Comparison of ENCODE assay signal across 8 mouse cellular contexts in genomic region chr6:28420865-28421264, GRCm38 (mm10). TPM values are rescaled to one million over a fixed set of nuclear protein-coding genes. Genes with fewer than 3 reads are reported as not detected.
DNase-seq lines count a peak whose midpoint lies in the region; ATAC-seq and TF ChIP-seq lines count a peak whose summit lies in the region.

No protein-coding gene starts in this region.

- 18% methylated on average over 13 of the region's 13 CpGs for WGBS in heart, embryonic 14.5 days
- 23% methylated on average over 13 of the region's 13 CpGs for WGBS in hindbrain, embryonic 11.5 days
- WGBS in midbrain, embryonic 10.5 days: 25% methylated on average over 13 of the region's 13 CpGs

- no peak for TF ChIP-seq CTCF in G1E (IDR thresholded peaks at IDR 0.05; ENCODE audit: low read depth, low read length)

- no peak overlapping the region for H3K27ac ChIP-seq in heart, embryonic 14.5 days (replicated peaks in 1 of 2; ENCODE audit: control insufficient read depth in 1 of 2, insufficient read depth in 1 of 2, low read depth in 2 of 2, low read length in 2 of 2)
- no peak overlapping the region for H3K27ac ChIP-seq in hindbrain, embryonic 11.5 days (ENCODE audit: low read depth, low read length)
- peak overlapping the region; percentile 81 for H3K27ac ChIP-seq in midbrain, embryonic 10.5 days (replicated peaks)

- no peaks in the 10 kb centered on the region for H3K27me3 ChIP-seq in heart, embryonic 14.5 days (ENCODE audit: control insufficient read depth, insufficient read depth, low read length)
- H3K27me3 ChIP-seq in G1E (ENCODE audit: insufficient read depth, low read length): no peaks in the 10 kb centered on the region
- H3K27me3 ChIP-seq in hindbrain, embryonic 11.5 days (ENCODE audit: control insufficient read depth, insufficient read depth, low read length): no peaks in the 10 kb centered on the region
- H3K27me3 ChIP-seq in midbrain, embryonic 10.5 days (ENCODE audit: low read depth, poor library complexity, severe bottlenecking): no peaks in the 10 kb centered on the region

- H3K4me1 ChIP-seq in heart, embryonic 14.5 days (ENCODE audit: control insufficient read depth in 2 of 2, insufficient read depth in 2 of 2, low read length in 2 of 2): peaks cover 21 to 48% of the 10 kb centered on the region in 2 experiments
- H3K4me1 ChIP-seq in G1E (ENCODE audit: insufficient read depth, low read depth, low read length): peaks cover 48% of the 10 kb centered on the region
- H3K4me1 ChIP-seq in hindbrain, embryonic 11.5 days (replicated peaks; ENCODE audit: control insufficient read depth, insufficient read depth, low read length): peaks cover 5% of the 10 kb centered on the region; the same call in 1 of the 2 replicates
- peaks cover 47% of the 10 kb centered on the region for H3K4me1 ChIP-seq in midbrain, embryonic 10.5 days

- H3K4me3 ChIP-seq in heart, embryonic 14.5 days (ENCODE audit: control insufficient read depth in 1 of 2, insufficient read depth in 1 of 2, low read depth in 1 of 2, low read length in 2 of 2): peak overlapping the region; percentile 71
- H3K4me3 ChIP-seq in G1E (ENCODE audit: low read depth, low read length): peak overlapping the region; percentile 95
- peak overlapping the region; percentile 83 for H3K4me3 ChIP-seq in hindbrain, embryonic 11.5 days (ENCODE audit: low read depth, low read length)
- peak overlapping the region; percentile 92 for H3K4me3 ChIP-seq in midbrain, embryonic 10.5 days

- ATAC-seq in heart, embryonic 14.5 days (ENCODE audit: insufficient number of reproducible peaks, insufficient read depth, low FRiP score, low read depth): no peak
- ATAC-seq in G1E (ENCODE audit: extremely low read depth, insufficient number of reproducible peaks, low FRiP score, poor library complexity, severe bottlenecking): no peak
- no peak for ATAC-seq in hindbrain, embryonic 11.5 days (ENCODE audit: low FRiP score)

- DNase-seq in heart, postnatal 14 days: no peak
- DNase-seq in G1E (ENCODE audit: low spot score): no peak
- DNase-seq in hindbrain, embryonic 11.5 days (ENCODE audit: low spot score): no peak
- DNase-seq in midbrain, embryonic 10.5 days (ENCODE audit: low spot score): no peak
- DNase-seq in adrenal gland, adult 2 months: no peak
- no peak for DNase-seq in layer of hippocampus, adult 9-10 months (ENCODE audit: low spot score)
- no peak for DNase-seq in yolk sac, embryonic 10.5 days (ENCODE audit: low spot score)

- peaks cover 44% of the 10 kb centered on the region for H3K36me3 ChIP-seq in heart, embryonic 14.5 days (ENCODE audit: control insufficient read depth, insufficient read depth, low read length)
- peaks cover 63% of the 10 kb centered on the region for H3K36me3 ChIP-seq in G1E (replicated peaks)
- H3K36me3 ChIP-seq in hindbrain, embryonic 11.5 days (ENCODE audit: control insufficient read depth, insufficient read depth, low read length): peaks cover 4% of the 10 kb centered on the region; the same call in 1 of the 2 replicates
- H3K36me3 ChIP-seq in midbrain, embryonic 10.5 days: peaks cover 48% of the 10 kb centered on the region

- H3K9ac ChIP-seq in heart, embryonic 14.5 days (ENCODE audit: low read length): peak overlapping the region; percentile 80
- peak overlapping the region; percentile 79 for H3K9ac ChIP-seq in hindbrain, embryonic 11.5 days (ENCODE audit: low read depth, low read length)

- intact Hi-C loops in heart, postnatal 14 days (cut with DNase I): loop anchor here (5.0 kb wide), 1 partner anchor 159 kb away; no protein-coding TSS in a partner anchor

- H3K9me3 ChIP-seq in heart, embryonic 14.5 days (ENCODE audit: control insufficient read depth, low read length): no peaks in the 10 kb centered on the region
- no peaks in the 10 kb centered on the region for H3K9me3 ChIP-seq in G1E (replicated peaks)
- H3K9me3 ChIP-seq in hindbrain, embryonic 11.5 days (ENCODE audit: control insufficient read depth, low read length): no peaks in the 10 kb centered on the region
- H3K9me3 ChIP-seq in midbrain, embryonic 10.5 days (replicated peaks): no peaks in the 10 kb centered on the region

- H3K4me2 ChIP-seq in heart, embryonic 14.5 days (ENCODE audit: low read length): peak overlapping the region; percentile 81
- peak overlapping the region; percentile 93 for H3K4me2 ChIP-seq in hindbrain, embryonic 11.5 days (replicated peaks; ENCODE audit: low read depth, low read length)

RNA-seq across cellular contexts. Expression of gene Arf5, which starts 2.5 kb away (rescaled TPM):
- polyA plus RNA-seq in heart, embryonic 14.5 days (2014; fragmentation: Nextera tagmentation; extraction: Ambion mirVana): 239 and 250 TPM in 2 replicates
- total RNA-seq in heart, postnatal 14 days (2021): 100 to 1,000 TPM; 172 to 176 TPM
- total RNA-seq in G1E (2014; fragmentation: Nextera tagmentation) (48.2 and 91.4 TPM in 2 replicates), G1E (2017) (20.7 and 32.2 TPM in 2 replicates)
- 306 and 433 TPM in 2 replicates for polyA plus RNA-seq in G1E (2012)
- 271 and 322 TPM in 2 replicates for polyA plus RNA-seq in hindbrain, embryonic 11.5 days (2014; fragmentation: Nextera tagmentation; extraction: Ambion mirVana)
- polyA plus RNA-seq in midbrain, embryonic 10.5 days (2016; fragmentation: Nextera tagmentation; extraction: Ambion mirVana): 299 and 324 TPM in 2 replicates
- total RNA-seq in adrenal gland, adult 2 months (2021): 100 to 1,000 TPM; 155 to 158 TPM
- polyA plus RNA-seq in adrenal gland, adult 2 months (2012; rRNA removed): 484 and 569 TPM in 2 replicates

RNA-seq across cellular contexts. Expression of gene Fscn3, which starts 6.7 kb away (rescaled TPM):
- polyA plus RNA-seq in heart, embryonic 14.5 days (2014; fragmentation: Nextera tagmentation; extraction: Ambion mirVana): not detected in 2 replicates
- total RNA-seq in heart, postnatal 14 days (2021): under 1 TPM in 1 of 2 experiments, not detected in 1; 0.14 TPM
- total RNA-seq in G1E (2014; fragmentation: Nextera tagmentation) (not detected in 2 replicates), G1E (2017) (not detected in 2 replicates)
- polyA plus RNA-seq in G1E (2012): not detected in 2 replicates
- not detected in 2 replicates for polyA plus RNA-seq in hindbrain, embryonic 11.5 days (2014; fragmentation: Nextera tagmentation; extraction: Ambion mirVana)
- 0.06 TPM in 1 of 2 replicates, not detected in the other for polyA plus RNA-seq in midbrain, embryonic 10.5 days (2016; fragmentation: Nextera tagmentation; extraction: Ambion mirVana)
- total RNA-seq in adrenal gland, adult 2 months (2021): not detected
- polyA plus RNA-seq in adrenal gland, adult 2 months (2012; rRNA removed): not detected in 2 replicates

RNA-seq across cellular contexts. Expression of gene Gcc1, which starts 7.3 kb away (rescaled TPM):
- 4.6 and 4.9 TPM in 2 replicates for polyA plus RNA-seq in heart, embryonic 14.5 days (2014; fragmentation: Nextera tagmentation; extraction: Ambion mirVana)
- total RNA-seq in heart, postnatal 14 days (2021): 1 to 10 TPM; 8.1 to 9.0 TPM
- total RNA-seq in G1E (2014; fragmentation: Nextera tagmentation): 5.2 and 5.7 TPM in 2 replicates
- 11.2 and 11.4 TPM in 2 replicates for total RNA-seq in G1E (2017)
- polyA plus RNA-seq in G1E (2012): 5.5 and 5.9 TPM in 2 replicates
- 6.3 and 7.0 TPM in 2 replicates for polyA plus RNA-seq in hindbrain, embryonic 11.5 days (2014; fragmentation: Nextera tagmentation; extraction: Ambion mirVana)
- 11.3 and 11.4 TPM in 2 replicates for polyA plus RNA-seq in midbrain, embryonic 10.5 days (2016; fragmentation: Nextera tagmentation; extraction: Ambion mirVana)
- 10 to 100 TPM; 15.3 to 16.0 TPM for total RNA-seq in adrenal gland, adult 2 months (2021)
- polyA plus RNA-seq in adrenal gland, adult 2 months (2012; rRNA removed): 5.7 TPM in 2 replicates

RNA-seq across cellular contexts. Expression of gene Zfp800, which starts 23.1 kb away (rescaled TPM):
- polyA plus RNA-seq in heart, embryonic 14.5 days (2014; fragmentation: Nextera tagmentation; extraction: Ambion mirVana): 15.6 and 18.2 TPM in 2 replicates
- 10 to 100 TPM; 11.4 to 13.5 TPM for total RNA-seq in heart, postnatal 14 days (2021)
- 235 and 288 TPM in 2 replicates for total RNA-seq in G1E (2014; fragmentation: Nextera tagmentation)
- total RNA-seq in G1E (2017): 112 and 122 TPM in 2 replicates
- 81.2 and 95.3 TPM in 2 replicates for polyA plus RNA-seq in G1E (2012)
- 25.2 and 32.2 TPM in 2 replicates for polyA plus RNA-seq in hindbrain, embryonic 11.5 days (2014; fragmentation: Nextera tagmentation; extraction: Ambion mirVana)
- 25.6 and 27.8 TPM in 2 replicates for polyA plus RNA-seq in midbrain, embryonic 10.5 days (2016; fragmentation: Nextera tagmentation; extraction: Ambion mirVana)
- total RNA-seq in adrenal gland, adult 2 months (2021): 10 to 100 TPM; 18.8 to 40.5 TPM
- polyA plus RNA-seq in adrenal gland, adult 2 months (2012; rRNA removed): 5.2 and 8.3 TPM in 2 replicates

RNA-seq across cellular contexts. Expression of gene Pax4, which starts 28.3 kb away (rescaled TPM):
- polyA plus RNA-seq in heart, embryonic 14.5 days (2014; fragmentation: Nextera tagmentation; extraction: Ambion mirVana): not detected in 2 replicates
- total RNA-seq in heart, postnatal 14 days (2021): not detected
- total RNA-seq in G1E (2014; fragmentation: Nextera tagmentation): not detected in 2 replicates
- total RNA-seq in G1E (2017): not detected in 2 replicates
- polyA plus RNA-seq in G1E (2012): not detected in 2 replicates
- polyA plus RNA-seq in hindbrain, embryonic 11.5 days (2014; fragmentation: Nextera tagmentation; extraction: Ambion mirVana): not detected in 2 replicates
- polyA plus RNA-seq in midbrain, embryonic 10.5 days (2016; fragmentation: Nextera tagmentation; extraction: Ambion mirVana): 0.21 TPM in 1 of 2 replicates, not detected in the other
- not detected for total RNA-seq in adrenal gland, adult 2 months (2021)
- not detected in 2 replicates for polyA plus RNA-seq in adrenal gland, adult 2 months (2012; rRNA removed)
